Mouse (Mus musculus) left cerebral cortex, adult 9 months (tissue): Measurements from ENCODE around the gene Rae1.

ENCODE experiments used
- DNase-seq, 2 experiments: peaks; one replicate each; pipeline ENCODE4 v3.0.0; 2022; ENCODE audit warnings: low spot score in 2 of 2

The Rae1 gene

GRCm38 (mm10) chr2:173048041-173048745, 48.3 kb downstream of the Rae1 start:
- no peak for DNase-seq

- DNase-seq, result no peak
Measured at GRCm38 (mm10) chr2:173049231-173049630, 49.3 kb downstream of the Rae1 start.

GRCm38 (mm10) chr2:173049817-173050216, 49.9 kb downstream of the Rae1 start:
- DNase-seq, result no peak

- no peak for DNase-seq
Measured at GRCm38 (mm10) chr2:173050604-173051382, 50.9 kb downstream of the Rae1 start.

- no peak for DNase-seq
Measured at GRCm38 (mm10) chr2:173052881-173053280, 53.0 kb downstream of the Rae1 start.

GRCm38 (mm10) chr2:173053846-173054245, 53.9 kb downstream of the Rae1 start:
- DNase-seq, result no peak

- DNase-seq, result no peak
Measured at GRCm38 (mm10) chr2:173056303-173056881, 56.5 kb downstream of the Rae1 start.

- no peak for DNase-seq
Measured at GRCm38 (mm10) chr2:173056882-173057315, 57.0 kb downstream of the Rae1 start.

- no peak for DNase-seq
Measured at GRCm38 (mm10) chr2:173057623-173058022, 57.7 kb downstream of the Rae1 start.

- no peak for DNase-seq
Measured at GRCm38 (mm10) chr2:173058263-173058662, 58.3 kb downstream of the Rae1 start.

GRCm38 (mm10) chr2:173060450-173060849, 60.5 kb downstream of the Rae1 start:
- no peak for DNase-seq

- no peak for DNase-seq
Measured at GRCm38 (mm10) chr2:173061443-173062351, 61.8 kb downstream of the Rae1 start.

GRCm38 (mm10) chr2:173063219-173063618, 63.3 kb downstream of the Rae1 start:
- DNase-seq, result no peak

GRCm38 (mm10) chr2:173064864-173065263, 64.9 kb downstream of the Rae1 start:
- DNase-seq, result no peak
